Mouse (Mus musculus): ENCODE results near the gene Dnah14. TPM values are rescaled to one million over a fixed set of nuclear protein-coding genes. Genes with fewer than 3 reads are reported as not detected.
"Not testable (repeated sequence)": the region's sequence is repeated elsewhere in the genome, so short reads cannot be mapped to it uniquely, and the experiment has no call there.

Dnah14 gene
- polyA plus RNA-seq, 1 experiment from 2014 or later = 1.0 TPM

DNA sequence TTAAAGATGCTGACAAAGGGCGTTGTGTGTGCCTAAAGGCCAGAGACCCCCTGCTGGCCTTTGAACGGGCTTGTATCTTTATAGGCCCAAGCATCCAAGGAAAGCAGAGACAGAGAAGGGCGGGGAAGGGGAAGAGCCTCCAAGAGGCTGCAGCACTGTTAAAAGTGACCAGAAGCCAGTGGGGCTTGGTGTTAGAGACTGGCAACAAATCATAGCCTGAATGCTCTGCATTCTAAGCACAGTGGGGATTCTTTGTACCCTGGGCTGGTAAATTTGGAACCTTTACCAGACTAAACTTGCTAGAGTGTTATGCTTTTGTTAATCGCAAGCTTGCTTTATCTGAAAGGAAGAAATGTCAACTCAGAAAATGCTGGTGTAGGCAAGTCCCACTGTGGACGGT lies 163.9 kb downstream of the Dnah14 start:
- Histone ChIP-seq H3K4me3 (no peak overlapping the region), H3K36me3 (no peaks in the 10 kb centered on the region), H3K4me1 (replicated peaks) (peaks cover 11% of the 10 kb centered on the region), H3K27me3 (ENCODE audit: insufficient read depth, poor library complexity, severe bottlenecking) (no peaks in the 10 kb centered on the region), H3K9me3 (no peaks in the 10 kb centered on the region), H3K27ac (no peak overlapping the region)
- 39% methylated on average over 5 of the region's 5 CpGs for WGBS
- no peak for DNase-seq (ENCODE audit: low spot score)

DNA sequence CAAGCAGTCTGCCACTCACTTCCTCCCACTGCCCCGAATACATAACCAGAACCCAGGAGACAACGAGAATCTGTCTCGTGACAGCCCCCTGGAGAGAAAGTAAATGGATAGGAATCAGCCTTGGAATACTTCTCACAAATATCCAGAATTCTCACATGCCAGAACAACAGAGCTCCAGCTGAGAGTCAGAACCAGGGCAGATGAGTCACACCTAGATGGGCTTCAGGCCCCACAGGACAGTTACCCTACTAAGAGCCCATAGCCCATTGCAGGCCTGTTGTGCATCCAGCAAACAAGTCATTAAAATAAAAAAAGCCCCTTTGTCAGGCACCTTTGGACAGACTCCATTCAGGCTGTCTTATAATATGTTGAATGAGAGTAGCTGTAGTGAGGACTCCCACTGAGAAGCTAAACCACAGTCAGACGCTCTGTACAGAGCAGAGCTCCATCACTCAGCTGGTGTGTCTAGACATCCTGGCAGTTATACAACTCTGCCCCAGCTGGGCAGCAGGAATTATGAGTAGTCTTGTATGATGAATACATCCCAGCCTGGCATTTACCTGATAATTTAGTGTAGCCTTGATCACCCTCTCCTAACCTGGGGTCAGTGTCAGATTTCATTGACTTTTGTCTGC lies 166.0 kb downstream of the Dnah14 start:
- 54% methylated on average over 4 of the region's 4 CpGs for WGBS
- H3K4me3 ChIP-seq = no peak overlapping the region

DNA sequence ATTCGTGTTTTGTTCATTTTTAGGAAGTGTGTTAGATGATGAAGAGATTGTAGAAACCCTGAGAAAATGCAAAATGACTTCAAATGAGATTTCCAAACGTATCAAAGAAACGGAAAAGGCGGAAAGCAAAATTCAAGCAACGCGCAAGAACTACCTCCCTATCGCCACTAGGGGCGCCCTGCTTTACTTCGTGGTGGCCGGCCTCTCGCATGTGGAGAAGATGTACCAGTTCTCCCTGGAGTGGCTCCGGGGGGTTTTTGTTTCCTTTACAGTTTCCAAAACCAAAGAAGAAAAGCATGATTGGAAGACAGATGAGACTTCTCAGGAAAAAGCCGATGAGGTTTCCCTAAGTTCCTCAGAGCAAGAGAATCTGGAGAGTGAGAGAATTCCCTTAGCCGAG lies 193.0 kb downstream of the Dnah14 start:
- DNase-seq (ENCODE audit: low spot score) = no peak
- H3K9me3 ChIP-seq = 0 out of 2 replicates have a peak, but pooled peaks cover 7% of the 10 kb centered on the region
- 57% methylated on average over 14 of the region's 14 CpGs for WGBS
- no peaks in the 10 kb centered on the region for H3K27me3 ChIP-seq (ENCODE audit: insufficient read depth, poor library complexity, severe bottlenecking)
- H3K4me1 ChIP-seq (replicated peaks) = no peaks in the 10 kb centered on the region
- no peaks in the 10 kb centered on the region for H3K36me3 ChIP-seq
- no peak overlapping the region for H3K4me3 ChIP-seq
- H3K27ac ChIP-seq = no peak overlapping the region

More for the DNA sequence above, 166.0 kb downstream of the Dnah14 start:
- no peak overlapping the region for H3K27ac ChIP-seq
- H3K4me1 ChIP-seq (replicated peaks) = peaks cover 11% of the 10 kb centered on the region
- no peaks in the 10 kb centered on the region for H3K9me3 ChIP-seq
- no peaks in the 10 kb centered on the region for H3K36me3 ChIP-seq
- DNase-seq (ENCODE audit: low spot score) = no peak
- no peaks in the 10 kb centered on the region for H3K27me3 ChIP-seq (ENCODE audit: insufficient read depth, poor library complexity, severe bottlenecking)

DNA sequence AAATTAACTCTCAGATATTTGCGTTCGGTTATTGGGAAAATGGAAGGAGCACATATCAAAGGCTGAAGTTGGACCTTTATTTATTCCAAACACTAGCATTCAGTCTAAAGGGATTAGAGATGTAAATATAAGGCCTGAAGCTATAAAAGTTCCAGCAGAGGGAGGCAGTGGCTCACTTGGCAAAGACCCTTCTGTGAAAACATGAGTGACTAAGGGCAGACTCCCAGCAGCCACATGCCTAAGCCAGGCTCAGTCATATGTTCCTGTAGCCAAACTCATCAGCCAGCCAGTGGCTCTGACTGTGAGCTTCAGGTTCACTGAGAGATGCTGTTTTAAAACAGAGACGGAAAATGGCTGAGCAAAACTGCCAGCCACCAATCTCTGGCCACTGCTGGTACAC lies 195.5 kb downstream of the Dnah14 start:
- Histone ChIP-seq H3K36me3 (no peaks in the 10 kb centered on the region), H3K4me3 (no peak overlapping the region), H3K27ac (no peak overlapping the region), H3K9me3 (0 out of 2 replicates have a peak, but pooled peaks cover 7% of the 10 kb centered on the region), H3K4me1 (replicated peaks) (no peaks in the 10 kb centered on the region), H3K27me3 (ENCODE audit: insufficient read depth, poor library complexity, severe bottlenecking) (no peaks in the 10 kb centered on the region)
- 92% methylated on average over 3 of the region's 3 CpGs for WGBS
- no peak for DNase-seq (ENCODE audit: low spot score)

DNA sequence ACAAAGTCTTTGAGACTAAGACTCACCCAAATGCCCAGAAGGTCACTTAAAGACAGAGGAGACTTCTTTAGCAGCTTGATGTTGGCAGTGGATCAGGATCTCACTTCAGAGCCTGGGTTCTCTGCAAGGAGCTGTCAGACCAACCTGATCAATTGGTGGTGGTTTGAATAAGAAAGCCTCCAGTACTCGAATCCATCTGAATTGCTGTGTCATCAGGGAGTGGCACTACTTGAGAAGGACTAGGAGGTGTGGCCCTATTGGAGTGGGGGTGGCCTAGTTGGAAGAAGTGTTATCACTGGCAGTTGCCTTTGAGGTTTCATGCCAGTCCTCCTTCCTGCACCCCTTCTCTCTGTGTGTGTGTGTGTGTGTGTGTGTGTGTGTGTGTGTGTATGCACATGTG lies 200.2 kb downstream of the Dnah14 start:
- WGBS = 70% methylated on average over 1 of the region's 1 CpGs
- no peak for DNase-seq (ENCODE audit: low spot score)
- no peaks in the 10 kb centered on the region; the same call in 1 of the 2 replicates for H3K9me3 ChIP-seq

DNA sequence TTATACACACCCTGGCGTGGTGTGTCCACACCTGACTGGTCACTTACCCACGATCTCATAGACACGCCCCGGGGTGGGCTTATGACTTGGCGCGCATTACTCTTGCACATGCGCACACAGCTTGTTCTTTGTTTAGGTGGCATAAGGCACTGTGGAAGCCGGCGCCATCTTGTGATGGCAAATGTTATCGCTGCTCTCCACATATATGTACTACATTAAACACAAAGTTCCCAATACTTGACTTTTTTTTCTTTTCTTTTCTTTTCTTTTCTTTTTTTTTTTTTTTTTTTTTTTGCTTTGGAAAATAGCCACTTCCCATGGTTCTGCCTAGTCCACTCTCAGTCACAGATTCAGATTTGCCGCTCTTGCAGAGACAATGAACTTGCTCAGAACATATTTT lies 206.2 kb downstream of the Dnah14 start:
- not testable (repeated sequence) for H3K4me3 ChIP-seq; DNase-seq (ENCODE audit: low spot score); H3K9me3 ChIP-seq; H3K4me1 ChIP-seq (replicated peaks); H3K27ac ChIP-seq; H3K36me3 ChIP-seq; H3K27me3 ChIP-seq (ENCODE audit: insufficient read depth, poor library complexity, severe bottlenecking)
- WGBS = 93% methylated on average over 11 of the region's 11 CpGs

More for the DNA sequence above, 200.2 kb downstream of the Dnah14 start:
- no peaks in the 10 kb centered on the region for H3K36me3 ChIP-seq
- no peaks in the 10 kb centered on the region for H3K27me3 ChIP-seq (ENCODE audit: insufficient read depth, poor library complexity, severe bottlenecking)
- H3K27ac ChIP-seq = no peak overlapping the region
- no peaks in the 10 kb centered on the region for H3K4me1 ChIP-seq (replicated peaks)
- H3K4me3 ChIP-seq = no peak overlapping the region

DNA sequence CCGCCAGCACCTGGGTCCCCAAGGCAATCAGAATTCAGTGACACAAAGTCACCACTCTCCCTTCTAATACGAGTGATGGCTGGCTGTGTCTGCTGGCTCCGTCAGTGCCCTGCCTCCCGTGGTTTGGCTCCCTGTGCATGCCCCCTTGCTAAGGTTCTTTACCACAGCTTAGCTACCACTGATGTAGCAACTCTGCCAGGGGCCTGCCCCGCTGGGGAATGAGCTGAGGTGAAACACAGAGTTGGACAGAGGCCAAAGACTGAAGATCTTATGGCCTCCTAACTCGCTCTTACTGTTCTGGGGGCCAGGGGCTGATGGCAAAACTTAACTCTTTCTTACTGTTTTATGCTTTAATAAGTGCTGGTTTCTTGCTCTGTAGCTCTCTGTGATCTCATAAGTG lies 213.6 kb downstream of the Dnah14 start:
- Histone ChIP-seq H3K27me3 (ENCODE audit: insufficient read depth, poor library complexity, severe bottlenecking) (no peaks in the 10 kb centered on the region), H3K9me3 (0 out of 2 replicates have a peak, but pooled peaks cover 2% of the 10 kb centered on the region), H3K27ac (no peak overlapping the region), H3K4me1 (replicated peaks) (no peaks in the 10 kb centered on the region), H3K36me3 (no peaks in the 10 kb centered on the region), H3K4me3 (no peak overlapping the region)
- WGBS = 77% methylated on average over 6 of the region's 6 CpGs
- DNase-seq (ENCODE audit: low spot score) = no peak

DNA sequence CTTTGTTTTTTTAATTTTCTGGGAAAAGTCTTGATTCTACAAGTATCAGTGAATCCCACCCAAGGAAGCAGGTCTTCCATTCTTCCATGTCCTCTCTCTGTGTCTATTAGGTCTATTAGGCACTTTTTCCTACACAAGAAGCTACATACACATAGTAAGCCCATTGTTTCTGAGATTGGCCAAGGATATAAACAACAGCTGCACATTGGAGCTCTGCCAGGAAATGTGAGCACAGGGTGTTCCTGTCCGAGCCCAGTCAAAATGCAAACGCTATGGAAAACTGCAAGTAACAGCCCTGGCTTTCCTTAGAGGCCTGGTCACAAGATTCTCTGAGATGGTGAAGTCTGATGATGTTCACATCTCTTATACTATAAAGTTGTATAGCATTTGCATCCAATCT lies 217.2 kb downstream of the Dnah14 start:
- H3K9me3 ChIP-seq = no peaks in the 10 kb centered on the region
- H3K27me3 ChIP-seq (ENCODE audit: insufficient read depth, poor library complexity, severe bottlenecking) = no peaks in the 10 kb centered on the region
- no peaks in the 10 kb centered on the region for H3K36me3 ChIP-seq
- no peaks in the 10 kb centered on the region for H3K4me1 ChIP-seq (replicated peaks)
- H3K27ac ChIP-seq = no peak overlapping the region
- no peak for DNase-seq (ENCODE audit: low spot score)
- no peak overlapping the region for H3K4me3 ChIP-seq
- 70% methylated on average over 2 of the region's 2 CpGs for WGBS

DNA sequence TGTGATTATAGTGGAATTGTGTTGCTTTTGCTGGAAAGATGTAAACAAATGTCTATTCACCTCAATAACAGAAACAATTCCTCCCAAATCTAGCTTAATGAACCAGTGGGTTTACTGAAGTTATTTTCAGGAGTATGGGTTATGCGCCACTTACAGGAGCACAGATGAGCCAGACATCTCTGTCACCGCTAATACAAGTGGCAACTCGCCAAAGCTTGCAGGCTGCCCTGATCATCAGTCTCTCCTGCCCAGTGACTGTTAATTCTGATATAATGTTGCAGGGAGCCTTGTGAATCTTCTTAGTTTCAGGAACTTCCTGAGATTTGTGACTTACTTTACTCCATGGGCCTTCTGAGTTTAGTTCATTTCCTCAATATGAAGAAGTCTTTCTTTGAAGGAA lies 223.6 kb downstream of the Dnah14 start:
- no peaks in the 10 kb centered on the region for H3K4me1 ChIP-seq (replicated peaks)
- DNase-seq (ENCODE audit: low spot score) = no peak
- H3K4me3 ChIP-seq = no peak overlapping the region
- no peaks in the 10 kb centered on the region for H3K36me3 ChIP-seq
- H3K9me3 ChIP-seq = no peaks in the 10 kb centered on the region
- H3K27ac ChIP-seq = no peak overlapping the region
- 88% methylated on average over 3 of the region's 3 CpGs for WGBS
- H3K27me3 ChIP-seq (ENCODE audit: insufficient read depth, poor library complexity, severe bottlenecking) = no peaks in the 10 kb centered on the region

DNA sequence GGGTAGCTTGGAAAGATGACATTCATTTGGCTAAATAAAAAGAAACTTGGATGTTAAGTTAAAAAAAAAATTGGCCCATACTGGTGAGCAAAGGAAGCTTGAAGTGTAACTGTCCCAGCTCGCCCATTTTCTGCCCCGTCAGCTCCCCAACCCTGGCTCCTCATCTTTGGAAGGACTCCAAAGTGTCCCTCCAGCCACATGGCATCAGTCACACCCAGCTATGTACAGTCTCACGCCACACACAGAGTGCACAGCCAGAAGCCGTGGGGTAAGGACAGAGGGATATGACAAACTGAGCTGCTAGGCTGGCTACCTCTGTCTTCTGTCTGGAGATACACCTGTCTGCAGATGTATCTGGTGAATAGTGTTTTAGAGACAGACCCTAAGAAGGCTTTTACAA lies 224.3 kb downstream of the Dnah14 start:
- Histone ChIP-seq H3K36me3 (no peaks in the 10 kb centered on the region), H3K4me3 (no peak overlapping the region), H3K27me3 (ENCODE audit: insufficient read depth, poor library complexity, severe bottlenecking) (no peaks in the 10 kb centered on the region), H3K4me1 (replicated peaks) (no peaks in the 10 kb centered on the region), H3K27ac (no peak overlapping the region), H3K9me3 (no peaks in the 10 kb centered on the region)
- WGBS = 86% methylated on average over 4 of the region's 4 CpGs
- DNase-seq (ENCODE audit: low spot score) = no peak

DNA sequence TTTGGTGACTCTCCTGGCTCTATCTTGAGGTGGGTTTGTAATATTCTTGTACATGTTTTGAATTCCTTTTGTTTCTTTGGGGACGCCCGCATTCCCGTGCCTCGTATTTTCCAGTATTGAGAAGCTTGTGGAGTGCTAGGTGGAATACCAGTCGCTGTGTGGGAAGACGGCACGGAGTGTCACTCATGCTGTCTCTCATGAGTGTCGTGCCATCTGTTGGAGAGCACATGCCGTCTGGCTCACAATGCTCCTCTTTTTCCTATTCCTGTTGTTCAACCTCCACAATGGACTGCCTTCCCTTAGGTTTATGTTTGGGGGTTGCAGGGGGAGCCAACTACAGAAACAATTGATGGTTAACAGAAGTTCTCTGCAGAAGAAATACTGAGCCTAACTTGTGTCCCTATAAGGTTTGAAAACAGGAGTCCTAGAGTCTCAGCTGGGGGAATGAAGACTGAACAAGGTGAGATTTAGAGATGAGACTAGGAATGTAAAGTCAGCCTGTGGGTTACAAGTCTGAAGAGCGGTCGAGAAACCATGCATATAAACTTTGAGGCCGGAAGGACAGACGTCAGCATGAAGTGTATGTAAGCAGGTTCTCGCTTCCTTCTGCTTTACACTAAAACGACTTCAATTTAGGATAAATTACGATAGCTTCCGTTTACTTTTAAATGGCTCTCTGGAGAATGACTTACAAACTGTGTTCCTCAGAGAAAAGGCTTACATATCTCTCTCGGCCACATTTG lies 235.3 kb downstream of the Dnah14 start:
- 92% methylated on average over 18 of the region's 18 CpGs for WGBS
- Histone ChIP-seq H3K9me3 (no peaks in the 10 kb centered on the region), H3K27me3 (ENCODE audit: insufficient read depth, poor library complexity, severe bottlenecking) (no peaks in the 10 kb centered on the region), H3K4me3 (no peak overlapping the region), H3K4me1 (replicated peaks) (no peaks in the 10 kb centered on the region), H3K36me3 (peaks cover 49% of the 10 kb centered on the region), H3K27ac (no peak overlapping the region)
- DNase-seq (ENCODE audit: low spot score) = no peak

DNA sequence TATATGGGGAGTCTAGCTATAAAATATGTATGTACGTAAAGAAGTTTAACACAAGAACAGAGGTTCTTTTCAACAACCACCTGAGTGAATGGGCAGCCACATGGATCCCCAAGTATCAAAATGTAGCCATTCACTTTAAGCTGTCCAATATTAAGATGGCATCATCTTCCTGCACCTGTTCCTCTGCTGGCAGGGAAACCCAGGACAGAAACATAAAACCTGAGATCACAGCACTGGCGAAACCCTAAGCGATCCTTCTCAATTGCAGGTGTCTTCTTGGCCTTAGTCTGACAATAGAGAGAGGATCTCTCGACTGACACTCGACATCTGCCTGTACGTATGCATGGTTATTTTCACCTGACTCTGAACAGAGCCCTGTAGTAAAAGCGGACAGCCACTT lies 250.4 kb downstream of the Dnah14 start:
- Histone ChIP-seq H3K9me3 (no peaks in the 10 kb centered on the region), H3K4me1 (replicated peaks) (no peaks in the 10 kb centered on the region), H3K27ac (no peak overlapping the region), H3K4me3 (no peak overlapping the region), H3K27me3 (ENCODE audit: insufficient read depth, poor library complexity, severe bottlenecking) (no peaks in the 10 kb centered on the region), H3K36me3 (peaks cover 99% of the 10 kb centered on the region)
- WGBS = 97% methylated on average over 7 of the region's 7 CpGs
- no peak for DNase-seq (ENCODE audit: low spot score)

DNA sequence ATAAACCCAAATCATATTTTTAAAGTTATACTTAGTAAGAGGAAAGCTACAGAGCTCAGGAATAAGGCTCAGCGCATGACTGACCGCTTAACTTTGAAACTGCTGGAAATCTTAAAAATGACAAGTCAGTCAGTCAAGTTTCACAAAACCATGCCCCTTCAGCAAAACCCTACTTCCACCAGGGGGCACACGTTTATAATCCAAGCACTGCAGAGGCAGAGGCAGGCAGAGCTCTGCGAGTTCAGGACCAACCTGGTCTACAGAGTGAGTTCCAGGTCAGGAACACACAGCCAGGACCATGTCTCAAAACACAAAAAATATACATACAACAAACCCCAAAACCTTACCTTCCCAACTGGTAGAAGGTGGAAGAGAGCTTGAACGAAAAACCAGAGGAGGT lies 252.0 kb downstream of the Dnah14 start:
- 95% methylated on average over 5 of the region's 5 CpGs for WGBS
- no peak for DNase-seq (ENCODE audit: low spot score)
- H3K36me3 ChIP-seq = peaks cover 99% of the 10 kb centered on the region
- H3K27me3 ChIP-seq (ENCODE audit: insufficient read depth, poor library complexity, severe bottlenecking) = no peaks in the 10 kb centered on the region
- no peaks in the 10 kb centered on the region for H3K9me3 ChIP-seq
- no peak overlapping the region for H3K27ac ChIP-seq
- no peaks in the 10 kb centered on the region for H3K4me1 ChIP-seq (replicated peaks)
- no peak overlapping the region for H3K4me3 ChIP-seq
